Mouse (Mus musculus) right cerebral cortex, postnatal 4 days (tissue): ENCODE results near the gene Negr1.

Experiments used
- DNase-seq: peaks from one replicate; pipeline ENCODE4 v3.0.0-alpha.2; 2022

The Negr1 gene

DNA sequence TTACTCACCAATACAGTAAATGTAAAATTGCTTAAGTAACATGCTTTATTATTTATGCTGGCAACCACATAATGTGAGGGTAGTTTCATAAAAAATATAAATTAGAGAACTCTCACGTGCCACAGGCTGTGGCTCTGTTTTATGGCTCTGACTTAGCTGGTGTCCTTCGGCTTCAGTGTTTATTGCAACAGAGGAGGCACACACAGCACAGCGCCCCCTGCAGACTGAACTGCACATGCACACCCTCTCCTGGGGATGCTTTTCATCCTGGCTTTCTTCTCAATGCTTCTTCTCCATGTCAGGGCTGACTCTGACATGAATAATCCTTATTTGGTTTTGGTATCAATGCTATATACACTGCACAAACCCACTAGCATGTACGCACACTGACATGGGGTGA, 707.1 kb downstream of the Negr1 start:
- no peak for DNase-seq

DNA sequence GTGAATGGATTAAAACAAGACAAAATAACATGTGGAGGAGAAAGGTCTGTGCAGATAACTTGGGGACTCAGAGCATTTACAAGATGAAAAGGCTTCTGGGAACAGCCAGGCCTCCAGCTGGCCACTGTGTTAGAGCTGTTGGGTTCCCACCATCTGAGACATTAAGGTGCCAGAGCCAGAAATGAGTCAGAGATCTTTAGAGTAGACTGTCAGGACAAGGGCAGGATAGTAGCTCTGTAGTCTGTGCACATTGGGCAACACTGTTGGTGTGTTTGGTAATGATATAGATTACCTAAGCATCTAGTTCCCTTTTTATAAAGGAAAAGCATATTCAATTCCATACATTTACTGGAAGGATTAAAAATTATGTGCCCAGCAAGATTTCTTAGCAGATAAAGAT, 710.8 kb downstream of the Negr1 start:
- DNase-seq: no peak

DNA sequence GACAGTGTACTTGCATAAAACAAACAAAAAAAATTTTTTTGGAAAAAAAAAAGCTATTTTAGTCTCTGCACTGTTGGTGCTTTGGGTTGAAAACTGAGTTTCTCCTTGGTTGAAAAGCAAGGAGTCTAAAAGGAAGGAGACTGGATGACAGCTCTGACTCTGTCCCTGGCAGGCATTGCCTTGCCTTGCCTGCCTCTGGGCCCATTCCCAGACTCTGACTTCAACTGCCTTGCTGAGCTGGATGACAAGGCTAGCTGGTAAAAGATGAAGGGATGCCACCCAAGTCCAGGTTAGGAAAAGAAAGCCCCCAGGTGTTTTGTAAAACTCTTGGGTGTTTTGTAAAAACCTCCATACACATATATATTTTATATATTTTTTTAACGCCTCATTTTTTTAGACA, 712.5 kb downstream of the Negr1 start:
- no peak for DNase-seq

DNA sequence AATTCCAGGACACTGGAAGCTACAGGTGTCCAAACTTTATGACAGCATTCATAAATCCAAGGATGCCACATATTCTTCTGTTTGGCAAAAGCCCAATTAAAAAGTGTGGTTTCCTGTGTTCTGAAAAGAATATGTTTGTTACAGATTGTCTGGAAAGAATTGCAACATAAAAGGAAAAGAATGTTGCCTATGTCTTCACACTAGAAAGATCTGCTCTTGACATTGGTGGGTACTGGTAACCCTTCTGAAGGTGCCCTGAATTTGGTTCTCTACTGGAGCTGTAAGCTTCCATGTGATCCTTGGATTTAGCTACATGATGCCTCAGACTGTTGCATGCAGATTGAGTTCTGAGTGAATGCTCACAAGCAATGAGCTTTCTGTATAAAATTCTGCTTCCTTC, 718.1 kb downstream of the Negr1 start:
- no peak for DNase-seq

DNA sequence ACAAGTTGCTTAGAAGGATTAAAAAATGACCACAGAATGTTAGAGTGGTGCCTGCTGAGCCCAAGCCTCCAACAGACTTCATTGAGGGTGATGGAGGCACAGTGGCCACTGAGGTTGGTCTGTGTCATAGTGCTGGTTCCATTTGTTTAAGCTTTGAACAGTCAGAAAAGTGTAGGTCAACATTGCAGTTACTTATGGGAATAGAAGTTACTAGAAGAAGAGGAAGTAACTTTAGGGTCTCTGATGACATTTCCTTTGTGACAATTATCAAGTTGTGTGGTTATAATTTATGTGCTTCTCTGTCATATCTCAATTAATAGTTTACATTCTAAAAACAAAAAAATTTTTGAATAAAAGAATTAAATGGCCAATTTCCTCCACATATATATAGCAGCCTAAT, 719.7 kb downstream of the Negr1 start:
- DNase-seq: no peak

- no peak for DNase-seq
Measured at GRCm38 (mm10) chr3:157291286-157291685, 729.7 kb downstream of the Negr1 start.

GRCm38 (mm10) chr3:157297216-157297615, 735.6 kb downstream of the Negr1 start:
- no peak for DNase-seq

- DNase-seq: no peak
Measured at GRCm38 (mm10) chr3:157303430-157304116, 742.0 kb downstream of the Negr1 start.

DNA sequence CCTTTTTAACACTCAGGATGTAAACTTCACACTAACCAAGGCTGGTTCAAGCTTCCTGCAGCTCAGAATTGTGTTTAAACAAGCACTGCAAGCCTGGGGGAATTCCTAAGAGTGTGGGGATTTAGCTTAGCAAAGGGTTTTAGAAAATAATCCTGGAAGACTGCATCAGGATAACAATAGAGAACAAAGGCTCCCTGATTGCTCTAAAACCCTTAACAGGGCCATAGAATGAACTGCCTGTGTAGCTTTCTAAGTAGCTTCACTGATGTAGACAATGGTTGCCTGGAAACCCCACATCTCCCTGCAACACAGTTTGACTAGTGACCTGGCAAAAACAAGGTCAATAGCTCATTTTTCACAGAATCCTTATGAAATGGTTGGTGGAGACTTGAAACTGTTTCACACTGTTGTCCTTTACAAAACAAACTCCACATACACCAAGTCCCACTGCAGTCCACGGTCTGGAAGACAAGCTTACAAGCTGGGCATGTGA, 759.5 kb downstream of the Negr1 start:
- no peak for DNase-seq

DNA sequence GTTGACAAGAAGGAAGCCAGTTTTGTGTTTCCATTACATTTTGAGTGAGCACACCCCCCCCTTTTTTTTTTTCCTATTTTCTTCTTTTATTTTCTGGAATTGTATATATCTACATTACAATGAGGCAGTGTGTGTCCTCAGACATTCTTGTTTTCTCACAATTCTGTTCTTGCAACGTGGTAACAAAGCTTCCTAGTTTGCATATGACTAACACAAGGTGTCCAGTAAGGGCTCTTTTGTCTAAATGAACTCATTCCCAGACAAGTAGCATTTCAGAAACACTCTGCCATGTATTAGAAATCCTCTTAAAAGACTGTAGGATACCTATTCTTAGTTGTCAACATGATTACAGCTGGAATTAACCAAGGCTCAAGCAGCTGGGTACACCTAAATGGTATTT, 760.2 kb downstream of the Negr1 start:
- no peak for DNase-seq

DNA sequence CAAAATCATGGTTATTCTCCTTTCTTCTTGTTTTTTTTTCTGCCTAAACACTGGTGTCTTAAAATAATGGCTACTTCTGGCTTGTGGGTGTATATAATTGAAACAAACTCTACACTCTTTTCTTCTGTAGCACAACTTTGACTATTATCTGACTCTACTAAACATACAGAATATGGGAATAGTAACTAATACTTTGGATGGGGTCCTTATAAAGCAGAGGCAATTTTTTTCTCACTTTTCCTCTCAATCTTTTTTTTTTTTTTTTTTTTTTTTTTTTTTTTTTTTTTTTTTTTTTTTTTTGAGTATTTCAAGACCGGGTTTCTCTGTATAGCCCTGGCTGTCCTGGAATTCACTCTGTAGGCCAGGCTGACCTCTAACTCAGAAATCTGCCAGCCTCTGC, 772.6 kb downstream of the Negr1 start:
- DNase-seq: no peak

DNA sequence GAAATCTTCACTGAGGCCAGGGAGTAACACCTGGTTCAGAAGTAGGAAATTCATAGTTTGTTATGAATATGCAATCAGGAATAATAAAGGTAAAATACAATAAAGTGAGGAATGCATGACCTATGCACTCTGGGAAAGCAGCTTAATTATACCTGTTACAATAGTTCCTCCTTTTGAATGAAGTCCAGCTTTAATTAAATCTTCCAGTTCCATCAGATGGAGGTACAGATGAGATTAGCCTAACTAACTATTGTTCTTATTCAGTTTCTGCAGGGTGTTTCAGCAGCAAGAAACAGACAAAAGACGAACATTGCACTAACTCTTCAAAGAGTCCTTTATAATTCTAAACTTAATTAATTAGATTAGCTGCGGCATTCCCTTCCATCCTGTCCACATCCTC, 787.9 kb downstream of the Negr1 start:
- no peak for DNase-seq

DNA sequence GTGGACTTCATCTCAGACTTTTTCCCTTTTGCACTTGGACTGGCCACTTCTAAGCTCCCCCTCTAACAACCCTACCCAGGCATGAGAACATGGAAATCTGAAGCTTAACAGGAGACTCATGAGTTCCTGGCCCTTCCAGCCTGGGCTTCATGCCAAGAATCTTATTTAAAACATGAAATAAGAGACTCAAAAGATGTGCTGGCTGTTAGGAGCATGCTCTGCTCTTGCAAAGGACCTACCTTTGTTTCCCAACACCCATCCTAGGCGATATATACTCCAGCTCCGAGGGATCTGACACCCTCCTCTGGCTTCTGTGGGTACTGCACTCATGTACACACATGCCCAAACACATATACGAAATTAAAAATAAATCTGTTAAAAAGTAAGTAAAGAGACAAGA, 797.3 kb downstream of the Negr1 start:
- no peak for DNase-seq

GRCm38 (mm10) chr3:157359840-157360239, 798.2 kb downstream of the Negr1 start:
- no peak for DNase-seq
